Mouse (Mus musculus) intestine, embryonic 16.5 days (tissue): Measurements from ENCODE around the gene Six1. TPM values are rescaled to one million over a fixed set of nuclear protein-coding genes. Genes with fewer than 3 reads are reported as not detected.

Experiments used
- ATAC-seq: fragments of 200-750 bp; cut with Nextera tagmentation; 2 replicates; pipeline ENCODE4 v1.8.0; 2017; ENCODE audit warnings: moderate TSS enrichment, moderate library complexity
- H3K27ac ChIP-seq: fragments of 300-500 bp; sonication (generic); 2 replicates; pipeline ENCODE4 v1.5.1; 2014; ENCODE audit warnings: mild to moderate bottlenecking, low read length
- H3K27me3 ChIP-seq: fragments of 300-500 bp; sonication (generic); replicated peaks from 2 replicates; pipeline ENCODE4 v1.6.1; 2014; ENCODE audit warnings: low read length, control low read depth, mixed read lengths; ENCODE audit not compliant: control insufficient read depth, insufficient read depth
- H3K36me3 ChIP-seq: fragments of 300-500 bp; sonication (generic); 2 replicates; pipeline ENCODE4 v1.6.1; 2014; ENCODE audit warnings: low read length, control low read depth; ENCODE audit not compliant: control insufficient read depth, insufficient read depth
- H3K4me1 ChIP-seq: fragments of 300-500 bp; sonication (generic); 2 replicates; pipeline ENCODE4 v1.6.1; 2014; ENCODE audit warnings: low read length, control low read depth, mixed read lengths; ENCODE audit not compliant: control insufficient read depth, insufficient read depth
- H3K4me2 ChIP-seq: fragments of 300-500 bp; sonication (generic); 2 replicates; pipeline ENCODE4 v1.6.1; 2014; ENCODE audit warnings: low read depth, low read length, control low read depth
- H3K4me3 ChIP-seq: fragments of 300-500 bp; sonication (generic); 2 replicates; pipeline ENCODE4 v1.5.1; 2014; ENCODE audit warnings: mild to moderate bottlenecking, low read length
- H3K9ac ChIP-seq: fragments of 300-500 bp; sonication (generic); 2 replicates; pipeline ENCODE4 v1.6.1; 2014; ENCODE audit warnings: low read depth, low read length
- H3K9me3 ChIP-seq: fragments of 300-500 bp; sonication (generic); 2 replicates; pipeline ENCODE4 v1.6.1; 2016; ENCODE audit warnings: low read length, control low read depth; ENCODE audit not compliant: control insufficient read depth
- WGBS: fragments of 180-500 bp; shearing (Covaris S2); extraction: QIAGEN DNeasy Blood & Tissue Kit; methylation state at CpG from one replicate; pipeline ENCODE4 v1.1.7; 2014; 5-methylcytosine and 5-hydroxymethylcytosine counted together
- polyA plus RNA-seq: library from polyadenylated mRNA; unstranded; fragments of >200 nt; fragmentation: Nextera tagmentation; extraction: Ambion mirVana; gene quantifications from 2 replicates; pipeline ENCODE4 v1.2.1, GENCODE M21; 2015

The Six1 gene
- polyA plus RNA-seq, 1 experiment from 2014 or later = not detected

DNA sequence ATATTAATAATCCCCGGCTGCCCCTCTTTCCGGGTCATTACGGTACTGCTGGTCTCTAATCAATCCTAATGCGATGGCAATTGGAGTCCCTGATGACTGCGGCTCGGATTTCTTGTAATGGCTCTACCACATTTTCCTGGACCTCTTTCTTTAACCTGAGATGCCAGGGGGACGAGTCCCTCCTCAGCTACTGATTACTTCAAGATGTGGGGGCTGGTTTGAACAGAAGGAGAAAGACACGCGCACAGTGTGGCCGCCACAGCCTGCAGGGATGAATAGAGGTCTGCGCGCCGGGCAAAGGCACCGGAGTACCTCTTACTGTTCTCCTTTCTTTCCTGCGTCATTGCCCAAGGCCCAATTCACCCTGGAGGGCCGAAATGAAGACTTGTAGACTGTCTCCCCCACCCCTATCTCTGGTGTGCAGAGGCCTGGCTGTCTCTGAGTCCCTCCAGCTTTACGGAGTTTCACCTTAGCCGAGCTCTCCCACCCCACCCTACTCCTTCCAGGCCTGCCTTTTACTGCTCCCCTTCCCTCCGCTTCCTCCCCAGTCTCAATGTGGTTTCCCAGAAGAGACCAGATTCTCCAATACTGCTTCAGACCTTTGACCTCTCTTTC is 1.5 kb downstream of the Six1 start:
- WGBS = 4% methylated on average over 19 of the region's 19 CpGs
- H3K4me2 ChIP-seq = no peak overlapping the region
- no peak overlapping the region for H3K9ac ChIP-seq
- no peak overlapping the region for H3K4me3 ChIP-seq
- H3K27ac ChIP-seq = no peak overlapping the region
- H3K36me3 ChIP-seq = no peaks in the 10 kb centered on the region
- H3K9me3 ChIP-seq = no peaks in the 10 kb centered on the region
- H3K27me3 ChIP-seq = peaks cover 92% of the 10 kb centered on the region
- peaks cover 14% of the 10 kb centered on the region for H3K4me1 ChIP-seq
- ATAC-seq = no peak

DNA sequence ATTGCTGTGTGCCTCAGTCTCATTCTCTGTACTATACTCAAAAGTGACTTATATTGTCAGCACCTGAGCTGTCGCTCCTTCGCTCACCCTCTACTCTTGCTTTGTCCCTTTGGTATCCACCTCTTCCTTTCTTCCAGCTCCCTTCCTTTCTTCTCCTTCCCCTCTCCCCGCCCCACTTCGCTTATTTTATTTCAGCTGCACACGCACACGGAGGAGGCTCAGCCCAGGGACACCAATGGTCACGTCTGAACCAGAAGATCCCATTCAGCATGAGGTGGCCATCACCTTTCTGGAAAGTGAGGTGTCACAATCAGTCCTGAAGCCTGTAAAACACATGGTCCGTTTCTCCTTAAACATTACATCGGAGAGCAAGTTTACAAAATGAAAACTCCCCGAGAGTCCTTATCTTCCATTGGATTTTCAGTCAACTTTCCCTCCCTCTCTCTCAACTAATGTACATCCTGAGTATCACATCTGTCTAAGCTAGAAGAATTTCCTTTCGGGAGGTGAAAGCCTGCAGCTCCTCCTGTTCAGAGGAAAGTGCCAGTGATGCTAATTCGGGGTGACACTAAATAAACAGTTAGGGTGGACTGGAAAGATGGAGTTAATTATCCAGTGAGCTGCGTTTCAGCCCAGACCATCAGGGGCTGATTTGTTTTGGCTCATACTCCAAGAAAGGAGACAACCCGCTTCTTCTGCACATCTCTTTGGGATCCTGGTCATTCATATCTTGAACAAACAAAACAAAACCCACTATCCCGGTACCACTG is 2.7 kb downstream of the Six1 start:
- ATAC-seq = no peak
- Histone ChIP-seq H3K4me1 (peaks cover 23% of the 10 kb centered on the region), H3K27me3 (peaks cover 94% of the 10 kb centered on the region), H3K9ac (no peak overlapping the region), H3K4me2 (no peak overlapping the region), H3K4me3 (no peak overlapping the region), H3K27ac (no peak overlapping the region), H3K36me3 (no peaks in the 10 kb centered on the region), H3K9me3 (no peaks in the 10 kb centered on the region)
- WGBS = 2% methylated on average over 15 of the region's 15 CpGs

DNA sequence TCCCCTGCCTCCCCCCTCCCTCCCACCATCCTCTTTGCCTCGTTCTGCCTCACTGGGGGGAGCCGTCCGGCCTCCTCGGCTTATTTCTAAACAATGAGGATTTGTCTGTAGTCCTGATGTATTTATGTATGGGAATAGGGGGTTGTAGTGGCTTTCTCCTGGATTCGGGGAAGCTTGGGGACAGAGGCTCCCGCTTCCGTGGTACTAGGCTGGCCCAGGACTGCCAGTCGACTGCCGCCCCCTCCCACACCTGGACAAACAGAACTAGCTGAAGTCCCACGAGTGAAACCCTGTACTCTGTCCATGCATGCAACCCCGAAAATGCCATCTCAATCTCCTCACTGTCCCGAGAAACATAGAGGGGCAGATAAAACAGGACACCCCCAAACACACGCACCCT is 3.4 kb downstream of the Six1 start:
- Histone ChIP-seq H3K4me3 (no peak overlapping the region), H3K4me1 (peaks cover 30% of the 10 kb centered on the region), H3K4me2 (no peak overlapping the region), H3K9ac (no peak overlapping the region), H3K27ac (no peak overlapping the region), H3K9me3 (no peaks in the 10 kb centered on the region), H3K27me3 (peaks cover 94% of the 10 kb centered on the region), H3K36me3 (no peaks in the 10 kb centered on the region)
- ATAC-seq = no peak
- under 1% methylated on average over 13 of the region's 13 CpGs for WGBS

DNA sequence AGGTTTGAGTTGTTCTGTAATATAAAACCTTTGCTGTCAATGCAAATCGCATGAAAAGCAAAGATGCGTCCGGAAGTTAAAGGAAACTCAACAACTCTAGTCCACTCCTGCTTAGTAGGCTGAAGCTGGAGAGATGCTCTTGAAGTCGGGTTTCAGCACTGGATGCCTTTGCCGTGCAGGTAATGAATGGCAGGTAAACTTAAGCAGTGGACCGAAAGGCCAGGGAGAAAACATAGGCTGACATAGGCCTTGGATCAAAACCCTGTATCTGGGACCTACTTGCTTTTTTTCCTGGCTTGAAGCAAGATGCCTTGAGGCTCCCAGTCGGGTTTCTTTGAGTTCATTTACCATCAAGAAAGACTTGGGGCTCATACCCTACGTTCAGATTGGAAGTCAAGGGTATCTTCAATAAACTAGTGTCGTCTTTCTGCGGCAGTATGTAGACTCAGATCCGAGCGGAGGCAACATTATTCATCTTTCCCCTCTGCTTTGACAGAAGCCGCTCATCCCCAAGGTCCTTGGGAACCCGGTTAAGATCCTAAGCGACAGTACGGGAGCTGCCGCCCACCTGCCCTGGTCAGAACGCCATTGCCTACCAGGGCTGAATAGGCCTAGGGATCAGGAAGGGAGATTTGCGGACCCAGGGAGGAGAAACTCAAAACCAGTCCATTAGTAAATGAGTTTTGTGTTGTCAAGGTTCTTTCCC is 4.0 kb downstream of the Six1 start:
- Histone ChIP-seq H3K27ac (no peak overlapping the region), H3K9me3 (no peaks in the 10 kb centered on the region), H3K4me3 (no peak overlapping the region), H3K36me3 (no peaks in the 10 kb centered on the region), H3K4me2 (no peak overlapping the region), H3K9ac (no peak overlapping the region), H3K4me1 (peaks cover 34% of the 10 kb centered on the region), H3K27me3 (peaks cover 92% of the 10 kb centered on the region)
- 5% methylated on average over 19 of the region's 19 CpGs for WGBS
- ATAC-seq = no peak

DNA sequence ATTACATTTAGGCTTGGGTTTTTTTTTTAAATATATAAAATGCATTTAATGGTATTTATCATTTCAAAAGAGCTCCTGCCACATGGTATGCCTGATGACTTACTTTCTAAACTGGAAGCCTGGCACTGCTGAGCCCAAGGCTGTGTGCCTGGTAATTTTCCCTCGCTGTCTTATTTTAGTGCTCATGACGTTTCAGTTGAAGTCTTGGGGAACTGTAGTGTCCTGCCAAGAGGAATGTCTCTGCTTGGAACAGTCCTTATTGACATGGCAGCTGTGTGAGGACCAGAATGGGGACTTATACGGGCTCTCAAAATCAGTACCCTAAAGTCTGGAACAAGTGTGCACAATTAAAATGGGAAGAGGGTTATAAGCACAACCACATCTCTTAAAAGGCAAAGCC is 5.2 kb downstream of the Six1 start:
- Histone ChIP-seq H3K27ac (no peak overlapping the region), H3K27me3 (peaks cover 92% of the 10 kb centered on the region), H3K4me1 (peaks cover 33% of the 10 kb centered on the region), H3K9me3 (no peaks in the 10 kb centered on the region), H3K4me2 (no peak overlapping the region), H3K36me3 (no peaks in the 10 kb centered on the region), H3K9ac (no peak overlapping the region), H3K4me3 (no peak overlapping the region)
- no peak for ATAC-seq
- 0% methylated on average over 3 of the region's 3 CpGs for WGBS

DNA sequence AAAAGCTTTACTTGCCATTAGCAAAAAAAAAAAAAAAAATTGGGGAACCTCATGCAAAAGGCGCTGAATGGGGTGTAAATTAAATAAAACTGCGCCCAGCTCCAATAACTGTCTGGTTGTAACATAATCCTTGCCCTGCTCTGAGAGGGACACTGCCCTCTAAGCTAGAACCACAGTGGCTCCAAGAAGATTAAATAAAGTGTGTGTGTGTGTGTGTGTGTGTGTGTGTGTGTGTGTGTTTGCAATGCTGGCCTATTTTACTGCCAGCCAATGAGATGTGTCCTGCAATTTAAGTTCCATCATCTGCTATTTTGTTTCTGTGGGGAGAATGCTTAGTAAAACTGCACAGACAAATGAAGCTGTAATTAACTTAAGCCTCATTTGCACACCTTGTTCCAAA is 6.1 kb downstream of the Six1 start:
- H3K4me3 ChIP-seq = no peak overlapping the region
- H3K9ac ChIP-seq = no peak overlapping the region
- 2% methylated on average over 2 of the region's 2 CpGs for WGBS
- H3K36me3 ChIP-seq = no peaks in the 10 kb centered on the region
- peaks cover 88% of the 10 kb centered on the region for H3K27me3 ChIP-seq
- no peaks in the 10 kb centered on the region for H3K9me3 ChIP-seq
- H3K27ac ChIP-seq = no peak overlapping the region
- ATAC-seq = no peak
- no peak overlapping the region for H3K4me2 ChIP-seq
- peaks cover 25% of the 10 kb centered on the region for H3K4me1 ChIP-seq

DNA sequence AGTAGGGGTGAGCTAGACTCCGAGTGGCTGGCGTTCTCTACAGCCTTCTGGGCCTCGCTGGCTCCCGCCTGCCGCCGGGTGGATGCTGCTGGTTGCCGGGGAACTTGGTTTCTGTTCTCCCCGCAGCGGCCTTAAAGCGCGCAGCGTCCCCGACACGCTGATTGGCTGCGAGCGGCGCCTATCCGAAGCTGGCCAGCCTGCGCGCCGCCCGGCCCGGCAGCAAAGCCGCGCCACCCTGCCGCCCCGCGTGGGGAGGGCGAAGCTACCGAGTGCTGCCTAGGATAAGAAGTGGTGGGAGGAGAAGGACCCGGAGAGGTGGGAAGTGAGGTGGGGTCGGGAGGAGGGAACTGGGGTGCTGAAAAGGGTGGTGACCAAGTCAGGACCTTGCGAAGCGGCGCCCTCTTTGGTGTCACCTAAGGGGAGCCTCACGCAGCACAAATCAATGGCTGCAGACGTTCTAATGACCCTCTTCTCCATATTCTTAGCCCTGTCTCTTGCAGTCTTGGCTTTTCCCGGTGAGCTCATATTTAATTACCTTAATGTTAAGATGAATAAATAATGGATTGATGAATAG is 7.0 kb downstream of the Six1 start:
- H3K4me3 ChIP-seq = peak overlapping the region; percentile 46
- ATAC-seq = peak; percentile 82
- H3K9me3 ChIP-seq = no peaks in the 10 kb centered on the region
- no peak overlapping the region for H3K9ac ChIP-seq
- H3K27me3 ChIP-seq = peaks cover 82% of the 10 kb centered on the region
- H3K4me2 ChIP-seq = peak overlapping the region; percentile 63
- no peak overlapping the region for H3K27ac ChIP-seq
- peaks cover 25% of the 10 kb centered on the region for H3K4me1 ChIP-seq
- under 1% methylated on average over 38 of the region's 38 CpGs for WGBS
- no peaks in the 10 kb centered on the region for H3K36me3 ChIP-seq

DNA sequence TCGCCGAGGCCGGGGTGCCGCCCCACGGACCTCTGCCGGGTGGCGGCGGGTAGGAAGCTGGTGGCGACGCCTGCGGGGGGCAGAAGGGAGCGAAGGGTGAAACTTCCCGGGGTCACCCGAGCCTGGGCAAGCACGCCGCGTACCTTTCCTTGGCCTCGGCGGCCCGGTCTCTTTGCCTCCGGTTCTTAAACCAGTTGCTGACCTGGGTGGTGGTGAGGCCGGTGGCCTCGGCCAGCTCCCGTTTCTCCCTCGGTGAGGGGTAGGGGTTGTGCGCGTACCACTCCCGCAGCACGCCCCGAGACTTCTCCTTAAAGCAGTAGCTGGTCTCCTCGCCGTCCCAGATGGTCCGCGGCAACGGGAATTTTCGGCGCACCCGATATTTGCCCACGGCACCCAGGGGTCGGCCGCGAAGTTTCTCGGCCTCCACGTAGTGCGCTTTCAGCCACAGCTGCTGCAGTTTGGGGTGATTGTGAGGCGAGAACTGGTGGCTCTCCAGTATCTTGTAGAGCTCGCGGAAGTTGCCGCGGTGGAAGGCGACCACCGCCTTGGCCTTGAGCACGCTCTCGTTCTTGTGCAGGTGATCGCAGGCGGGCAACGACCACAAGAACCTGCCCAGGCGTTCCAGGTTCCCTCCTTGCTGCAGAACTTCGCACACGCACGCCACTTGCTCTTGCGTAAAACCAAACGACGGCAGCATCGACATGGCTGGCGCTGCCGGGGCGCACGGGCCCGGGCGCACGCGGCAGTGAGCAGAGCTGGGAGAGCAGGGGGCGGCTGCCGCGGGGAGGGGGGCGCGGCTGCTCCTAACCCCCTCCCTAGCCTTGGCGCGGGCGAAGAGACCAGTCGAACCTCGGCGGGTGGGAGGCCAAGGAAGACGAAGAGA is 7.7 kb downstream of the Six1 start:
- under 1% methylated on average over 85 of the region's 85 CpGs for WGBS
- peak; percentile 4; the same call in 1 of the 2 replicates for ATAC-seq
- Histone ChIP-seq H3K9ac (no peak overlapping the region), H3K4me3 (peak overlapping the region; percentile 46), H3K9me3 (no peaks in the 10 kb centered on the region), H3K27me3 (peaks cover 82% of the 10 kb centered on the region), H3K4me1 (peaks cover 25% of the 10 kb centered on the region), H3K4me2 (peak overlapping the region; percentile 63), H3K27ac (no peak overlapping the region), H3K36me3 (no peaks in the 10 kb centered on the region)
